Mouse (Mus musculus): Measurements from ENCODE around the gene Sh3glb1. TPM values are rescaled to one million over a fixed set of nuclear protein-coding genes. Genes with fewer than 3 reads are reported as not detected.

The Sh3glb1 gene
- polyA plus RNA-seq, 1 experiment: 253 TPM

DNA sequence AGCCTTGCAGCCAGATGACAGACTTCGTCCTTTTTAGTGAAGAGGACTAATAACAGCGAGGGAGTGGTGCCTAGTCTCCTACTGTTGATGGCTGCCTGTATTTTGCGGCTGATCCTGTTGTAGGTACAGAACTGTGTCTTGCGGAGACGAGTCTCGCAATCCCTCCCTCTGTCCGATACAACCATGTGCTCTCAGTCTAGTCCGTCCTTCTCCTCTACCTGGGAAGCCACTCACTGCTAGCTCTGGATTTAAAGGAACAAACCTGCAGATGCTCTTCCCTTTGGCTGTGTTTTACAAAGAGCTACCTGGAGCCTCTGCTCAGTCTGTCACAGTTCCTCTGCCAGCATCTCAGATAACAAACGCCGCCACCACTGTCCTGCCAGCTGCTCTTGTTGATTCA is 26.1 kb downstream of the Sh3glb1 start:
- H3K27ac ChIP-seq (ENCODE audit: insufficient read depth, low read length): no peak overlapping the region
- H3K4me1 ChIP-seq (ENCODE audit: control insufficient read depth, insufficient read depth, low read length): peaks cover 3% of the 10 kb centered on the region; the same call in 1 of the 2 replicates
- no peak for TF ChIP-seq CTCF (IDR thresholded peaks at IDR 0.05; ENCODE audit: borderline replicate concordance, insufficient read depth, low read length)
- TF ChIP-seq POLR2A (IDR thresholded peaks at IDR 0.05; ENCODE audit: low read depth, low read length): no peak
- no peak overlapping the region for H3K4me3 ChIP-seq (ENCODE audit: insufficient read depth, low read length)

DNA sequence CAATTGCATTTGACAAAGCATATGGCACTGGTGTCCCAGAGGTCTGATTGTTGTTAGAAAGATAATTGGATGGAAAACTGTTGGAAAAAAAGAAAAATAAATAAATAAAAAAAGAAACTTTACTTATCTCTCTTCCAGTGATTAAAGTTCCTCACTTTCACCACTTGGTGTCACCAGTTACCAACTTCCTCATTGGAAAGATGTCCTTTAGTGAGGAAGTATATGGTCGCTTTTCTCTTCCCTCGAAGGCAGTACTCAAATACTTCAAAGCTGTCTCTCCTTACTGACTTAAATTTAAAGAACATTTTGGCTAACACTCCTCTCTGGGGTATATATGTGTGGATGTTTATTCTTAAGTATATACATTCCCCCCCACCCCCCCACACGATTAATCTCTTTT is 28.1 kb downstream of the Sh3glb1 start:
- H3K4me3 ChIP-seq (ENCODE audit: insufficient read depth, low read length): no peak overlapping the region
- no peak for TF ChIP-seq POLR2A (IDR thresholded peaks at IDR 0.05; ENCODE audit: low read depth, low read length)
- TF ChIP-seq CTCF (IDR thresholded peaks at IDR 0.05; ENCODE audit: borderline replicate concordance, insufficient read depth, low read length): no peak
- peaks cover 3% of the 10 kb centered on the region; the same call in 1 of the 2 replicates for H3K4me1 ChIP-seq (ENCODE audit: control insufficient read depth, insufficient read depth, low read length)
- no peak overlapping the region for H3K27ac ChIP-seq (ENCODE audit: insufficient read depth, low read length)

DNA sequence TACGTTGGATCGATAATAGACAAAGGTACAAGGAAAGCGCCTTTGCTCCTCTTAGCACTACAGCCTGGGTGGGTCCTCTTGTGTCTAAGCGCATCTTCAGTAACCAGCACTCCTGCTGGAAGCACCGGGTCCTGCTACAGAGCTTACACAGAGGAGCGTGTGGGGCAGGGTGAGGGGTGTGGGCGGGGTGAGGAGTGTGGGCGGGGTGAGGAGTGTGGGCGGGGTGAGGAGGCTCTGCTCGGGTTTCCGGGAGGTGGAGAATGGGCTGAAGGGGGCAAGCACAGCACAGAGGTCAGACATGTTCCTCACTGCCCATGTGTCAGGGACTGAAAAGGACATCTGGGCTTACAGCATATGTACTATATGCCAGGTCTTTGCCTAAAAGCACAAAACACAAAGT is 30.9 kb downstream of the Sh3glb1 start:
- Histone ChIP-seq H3K27ac (ENCODE audit: insufficient read depth, low read length) (no peak overlapping the region), H3K4me1 (ENCODE audit: control insufficient read depth, insufficient read depth, low read length) (no peaks in the 10 kb centered on the region), H3K4me3 (ENCODE audit: insufficient read depth, low read length) (no peak overlapping the region)
- no peak for TF ChIP-seq POLR2A (IDR thresholded peaks at IDR 0.05; ENCODE audit: low read depth, low read length)
- no peak for TF ChIP-seq CTCF (IDR thresholded peaks at IDR 0.05; ENCODE audit: borderline replicate concordance, insufficient read depth, low read length)

DNA sequence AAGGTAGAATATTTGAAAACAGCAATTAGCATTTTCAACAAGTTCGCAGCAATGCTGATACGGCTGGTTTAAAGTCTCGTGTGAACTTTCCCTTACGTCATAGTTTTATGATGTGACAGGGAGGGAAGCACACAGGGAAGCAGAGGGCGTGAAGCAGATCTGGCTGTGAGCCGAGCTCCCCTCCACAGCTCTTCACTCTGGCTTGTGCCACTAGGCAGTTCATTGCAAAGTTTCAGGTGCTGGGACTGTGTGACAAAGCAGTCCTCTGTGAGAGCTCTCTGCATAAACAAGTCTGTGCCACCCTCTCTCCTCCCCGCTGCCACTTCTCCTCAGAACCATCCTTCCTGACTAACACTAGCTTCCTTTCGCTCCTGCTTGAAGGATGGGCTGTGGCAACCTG is 31.9 kb downstream of the Sh3glb1 start:
- TF ChIP-seq POLR2A (IDR thresholded peaks at IDR 0.05; ENCODE audit: low read depth, low read length): no peak
- no peak for TF ChIP-seq CTCF (IDR thresholded peaks at IDR 0.05; ENCODE audit: borderline replicate concordance, insufficient read depth, low read length)
- H3K4me3 ChIP-seq (ENCODE audit: insufficient read depth, low read length): no peak overlapping the region
- no peak overlapping the region for H3K27ac ChIP-seq (ENCODE audit: insufficient read depth, low read length)
- no peaks in the 10 kb centered on the region for H3K4me1 ChIP-seq (ENCODE audit: control insufficient read depth, insufficient read depth, low read length)

DNA sequence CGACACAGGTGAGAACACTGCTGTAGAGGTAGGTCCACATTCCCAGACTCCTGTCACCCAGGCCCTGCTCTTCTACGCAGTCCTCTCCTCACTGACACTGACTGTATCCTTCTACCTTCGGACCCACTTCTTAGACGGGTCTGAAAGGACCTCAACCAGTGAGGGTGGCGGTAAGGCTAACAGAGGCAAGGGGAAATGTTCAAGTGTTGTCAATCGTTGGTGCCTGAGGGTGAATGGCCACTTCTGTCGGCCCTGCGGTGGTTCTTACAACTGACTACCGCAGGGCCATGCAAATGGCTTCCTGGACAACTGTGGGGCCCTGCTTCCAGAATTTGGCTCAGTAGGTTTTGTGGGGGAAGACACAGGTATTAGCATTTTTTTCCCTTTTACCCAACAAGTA is 32.5 kb downstream of the Sh3glb1 start:
- Histone ChIP-seq H3K4me3 (ENCODE audit: insufficient read depth, low read length) (no peak overlapping the region), H3K27ac (ENCODE audit: insufficient read depth, low read length) (no peak overlapping the region), H3K4me1 (ENCODE audit: control insufficient read depth, insufficient read depth, low read length) (no peaks in the 10 kb centered on the region)
- TF ChIP-seq POLR2A (IDR thresholded peaks at IDR 0.05; ENCODE audit: low read depth, low read length) (no peak), CTCF (IDR thresholded peaks at IDR 0.05; ENCODE audit: borderline replicate concordance, insufficient read depth, low read length) (no peak)

DNA sequence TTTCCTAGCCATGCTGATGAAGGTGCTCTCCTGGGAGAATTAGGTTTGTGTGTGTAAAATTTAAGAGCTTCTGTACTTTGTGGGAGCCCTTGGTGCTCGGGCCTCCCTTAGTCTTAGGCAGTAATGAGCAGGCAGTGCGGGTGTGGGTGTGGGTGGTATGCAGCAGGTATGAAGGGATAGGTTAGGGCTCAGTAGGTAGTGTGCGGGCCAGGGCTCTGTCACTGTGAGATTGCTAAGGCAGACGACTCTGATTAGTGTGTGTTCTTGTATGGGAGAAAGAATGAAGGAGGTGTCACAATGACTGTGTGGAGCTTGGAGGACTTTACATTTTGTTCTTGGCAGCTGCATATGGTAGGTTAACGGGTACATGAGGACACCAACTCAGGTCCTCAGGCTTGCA is 34.0 kb downstream of the Sh3glb1 start:
- Histone ChIP-seq H3K4me1 (ENCODE audit: control insufficient read depth, insufficient read depth, low read length) (no peaks in the 10 kb centered on the region), H3K4me3 (ENCODE audit: insufficient read depth, low read length) (no peak overlapping the region), H3K27ac (ENCODE audit: insufficient read depth, low read length) (no peak overlapping the region)
- no peak for TF ChIP-seq POLR2A (IDR thresholded peaks at IDR 0.05; ENCODE audit: low read depth, low read length)
- no peak for TF ChIP-seq CTCF (IDR thresholded peaks at IDR 0.05; ENCODE audit: borderline replicate concordance, insufficient read depth, low read length)

DNA sequence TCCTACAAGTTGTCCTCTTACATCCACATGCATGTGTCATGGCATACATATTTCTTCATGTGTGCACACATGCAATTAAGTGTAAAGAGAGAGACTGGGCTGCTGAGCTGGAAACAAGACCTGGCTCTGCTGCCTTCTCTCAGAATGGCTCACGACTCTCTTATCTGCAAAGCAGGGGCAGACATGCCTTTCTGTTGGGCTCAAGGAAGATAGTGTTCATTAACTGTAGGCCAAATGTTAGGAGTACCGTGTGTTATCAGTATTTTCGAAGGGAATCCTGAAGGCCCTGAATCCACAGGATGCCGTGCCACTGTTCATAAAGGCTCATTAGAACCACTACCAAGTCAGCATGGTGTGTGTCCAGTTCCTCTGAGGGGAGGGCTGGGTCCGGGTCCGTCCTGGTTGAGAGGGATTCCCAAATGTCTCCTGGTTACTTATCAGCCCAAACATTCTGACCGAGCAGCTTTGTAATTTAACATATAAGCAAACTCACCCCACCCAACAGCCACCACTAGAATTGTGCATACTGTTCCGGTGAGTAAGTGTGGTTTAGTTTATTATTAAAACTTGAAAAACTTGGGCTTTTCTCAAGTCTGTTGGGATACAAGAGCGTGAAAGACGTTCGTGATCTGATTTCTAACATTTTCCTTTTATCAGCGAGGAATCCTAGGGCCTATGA is 36.9 kb downstream of the Sh3glb1 start:
- TF ChIP-seq CTCF (IDR thresholded peaks at IDR 0.05; ENCODE audit: borderline replicate concordance, insufficient read depth, low read length) (no peak), POLR2A (IDR thresholded peaks at IDR 0.05; ENCODE audit: low read depth, low read length) (no peak)

DNA sequence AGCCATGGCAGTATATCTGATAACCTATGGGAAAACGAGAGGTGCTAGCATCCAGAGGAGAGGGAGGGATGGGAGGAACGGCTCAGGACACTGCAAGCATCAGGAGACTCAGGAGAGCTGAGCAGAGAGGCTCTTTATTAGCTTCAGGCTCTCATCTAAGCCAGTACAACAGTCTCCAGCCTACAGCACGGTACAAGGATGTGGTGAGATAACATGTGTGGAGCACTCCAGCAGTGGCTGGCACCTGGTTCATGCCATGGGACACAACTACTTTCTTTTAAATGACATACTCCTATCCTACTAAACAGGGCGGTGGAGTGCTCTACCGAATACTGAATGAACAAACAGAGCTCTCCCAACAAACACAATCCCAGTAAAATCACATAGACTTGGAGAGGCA is 38.6 kb downstream of the Sh3glb1 start:
- Histone ChIP-seq H3K27ac (ENCODE audit: insufficient read depth, low read length) (no peak overlapping the region), H3K4me1 (ENCODE audit: control insufficient read depth, insufficient read depth, low read length) (peaks cover 8% of the 10 kb centered on the region; the same call in 1 of the 2 replicates)
- TF ChIP-seq POLR2A (IDR thresholded peaks at IDR 0.05; ENCODE audit: low read depth, low read length) (no peak), CTCF (IDR thresholded peaks at IDR 0.05; ENCODE audit: borderline replicate concordance, insufficient read depth, low read length) (no peak)

More for the DNA sequence above, 36.9 kb downstream of the Sh3glb1 start:
- no peak overlapping the region for H3K27ac ChIP-seq (ENCODE audit: insufficient read depth, low read length)
- H3K4me3 ChIP-seq (ENCODE audit: insufficient read depth, low read length): no peak overlapping the region
- peaks cover 8% of the 10 kb centered on the region; the same call in 1 of the 2 replicates for H3K4me1 ChIP-seq (ENCODE audit: control insufficient read depth, insufficient read depth, low read length)

DNA sequence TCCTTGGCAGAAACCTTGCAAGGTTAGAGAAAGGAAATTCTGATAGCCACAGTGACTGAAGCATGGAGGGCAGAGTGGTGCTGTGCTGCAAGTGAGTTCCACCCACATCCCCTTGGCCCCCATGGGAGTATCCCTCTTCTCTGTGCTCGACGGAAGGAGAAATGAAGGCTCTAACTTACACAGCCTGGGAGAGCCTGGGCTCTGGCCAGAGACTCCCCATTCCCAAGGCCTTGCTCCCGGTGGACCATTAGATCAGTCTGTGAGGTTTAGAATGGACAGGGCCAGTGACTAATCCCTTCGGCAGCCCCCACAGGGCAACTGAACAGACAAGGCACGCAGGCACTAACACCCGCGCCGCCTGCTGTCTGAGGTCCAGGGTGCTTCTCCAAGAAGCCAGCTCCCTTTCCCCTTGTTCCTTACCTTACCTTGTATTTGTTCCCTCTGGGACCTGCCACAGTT is 40.4 kb downstream of the Sh3glb1 start:
- TF ChIP-seq CTCF (IDR thresholded peaks at IDR 0.05; ENCODE audit: borderline replicate concordance, insufficient read depth, low read length): no peak
- no peak for TF ChIP-seq POLR2A (IDR thresholded peaks at IDR 0.05; ENCODE audit: low read depth, low read length)
- H3K4me3 ChIP-seq (ENCODE audit: insufficient read depth, low read length): no peak overlapping the region

More for the DNA sequence above, 38.6 kb downstream of the Sh3glb1 start:
- no peak overlapping the region for H3K4me3 ChIP-seq (ENCODE audit: insufficient read depth, low read length)

DNA sequence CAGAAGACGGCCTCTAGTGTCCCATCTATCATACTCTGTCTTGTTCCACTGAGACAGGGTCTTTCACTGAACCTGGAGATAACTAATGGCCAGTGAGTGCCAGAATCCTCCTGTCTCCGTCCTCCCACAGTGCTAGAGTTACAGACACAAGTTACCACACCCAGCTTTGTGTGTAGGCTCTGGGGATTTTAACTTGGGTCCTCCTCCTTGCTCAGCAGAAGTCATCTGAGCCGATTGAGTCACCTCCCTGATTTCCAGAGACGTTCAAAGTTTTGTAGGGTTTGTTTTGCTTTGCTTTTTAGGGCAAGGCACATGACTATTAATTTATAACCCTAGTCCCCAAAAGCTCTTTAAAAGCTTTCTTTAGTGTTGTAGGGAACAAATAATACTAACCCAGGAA is 41.0 kb downstream of the Sh3glb1 start:
- no peak overlapping the region for H3K4me3 ChIP-seq (ENCODE audit: insufficient read depth, low read length)
- TF ChIP-seq CTCF (IDR thresholded peaks at IDR 0.05; ENCODE audit: borderline replicate concordance, insufficient read depth, low read length): no peak
- no peak for TF ChIP-seq POLR2A (IDR thresholded peaks at IDR 0.05; ENCODE audit: low read depth, low read length)
- peak overlapping the region; percentile 69 for H3K27ac ChIP-seq (ENCODE audit: insufficient read depth, low read length)
- H3K4me1 ChIP-seq (ENCODE audit: control insufficient read depth, insufficient read depth, low read length): peaks cover 8% of the 10 kb centered on the region; the same call in 1 of the 2 replicates

More for the DNA sequence above, 40.4 kb downstream of the Sh3glb1 start:
- peak overlapping the region; percentile 69 for H3K27ac ChIP-seq (ENCODE audit: insufficient read depth, low read length)
- peaks cover 8% of the 10 kb centered on the region; the same call in 1 of the 2 replicates for H3K4me1 ChIP-seq (ENCODE audit: control insufficient read depth, insufficient read depth, low read length)

Measured in embryonic fibroblast, embryonic 13.5 days (primary cell).